Mouse (Mus musculus) heart, postnatal 14 days (tissue): Measurements from ENCODE around the gene Gm4881. TPM values are rescaled to one million over a fixed set of nuclear protein-coding genes. Genes with fewer than 3 reads are reported as not detected.
"Not testable (repeated sequence)": the region's sequence is repeated elsewhere in the genome, so short reads cannot be mapped to it uniquely, and the experiment has no call there.

Experiments
- DNase-seq, 2 experiments: peaks; one replicate each; pipeline ENCODE4 v3.0.0; 2021 to 2022
- intact Hi-C: fragments of 180-260 bp; cut with DNase I; formaldehyde crosslinking; loops from one replicate; pipeline ENCODE4 v1.15.1; 2025
- total RNA-seq, 2 experiments: library from RNA; stranded (reverse); gene quantifications; 2 replicates each; pipeline ENCODE4 v1.2.3; 2021

The Gm4881 gene
- total RNA-seq, 2 experiments from 2014 or later: not detected

- DNase-seq: no peak
- intact Hi-C loops: loop anchor here (5.0 to 10.0 kb wide), 2 partner anchors 70 to 323 kb away; partner anchors contain the start of genes Dedd2, Rabac1 and Zfp526
Observed at GRCm38 (mm10) chr7:24902264-24902629, 42.0 kb downstream of the Gm4881 start.

GRCm38 (mm10) chr7:24901842-24902241 lies 42.5 kb downstream of the Gm4881 start:
- intact Hi-C loops: loop anchor here (5.0 to 10.0 kb wide), 2 partner anchors 70 to 323 kb away; partner anchors contain the start of genes Dedd2, Rabac1 and Zfp526
- DNase-seq: no peak

- intact Hi-C loops: loop anchor here (5.0 to 10.0 kb wide), 2 partner anchors 71 to 324 kb away; partner anchors contain the start of genes Dedd2, Rabac1 and Zfp526
- no peak for DNase-seq
Observed at GRCm38 (mm10) chr7:24901114-24901513, 43.2 kb downstream of the Gm4881 start.

GRCm38 (mm10) chr7:24897959-24898358 lies 46.3 kb downstream of the Gm4881 start:
- intact Hi-C loops: no loop called here
- no peak for DNase-seq

- intact Hi-C loops: no loop called here
- DNase-seq: no peak
Observed at GRCm38 (mm10) chr7:24897224-24897623, 47.1 kb downstream of the Gm4881 start, which contains the start of gene Cd79a. Gene Cd79a, plus strand, starts transcription at chr7:24897381.

- intact Hi-C loops: no loop called here
- no peak for DNase-seq
Observed at GRCm38 (mm10) chr7:24896269-24896668, 48.0 kb downstream of the Gm4881 start.

- intact Hi-C loops: not testable (repeated sequence)
Observed at GRCm38 (mm10) chr7:24895749-24896148, 48.5 kb downstream of the Gm4881 start.

GRCm38 (mm10) chr7:24892125-24892583 lies 52.1 kb downstream of the Gm4881 start:
- no peak for DNase-seq
- intact Hi-C loops: no loop called here

More at GRCm38 (mm10) chr7:24895749-24896148, 48.5 kb downstream of the Gm4881 start:
- not testable (repeated sequence) for DNase-seq

GRCm38 (mm10) chr7:24891241-24892124 lies 52.8 kb downstream of the Gm4881 start:
- intact Hi-C loops: loop anchor here (2.0 kb wide), 2 partner anchors 13 to 73 kb away; no protein-coding TSS in a partner anchor
- DNase-seq: no peak

- peak; percentile 74 to 82 for DNase-seq
Observed at GRCm38 (mm10) chr7:24890281-24891216, 53.7 kb downstream of the Gm4881 start.

GRCm38 (mm10) chr7:24889431-24890220 lies 54.7 kb downstream of the Gm4881 start:
- intact Hi-C loops: loop anchor here (1.0 to 10.0 kb wide), 6 partner anchors 15 to 738 kb away; partner anchors contain the start of gene B3gnt8
- no peak for DNase-seq

More at GRCm38 (mm10) chr7:24890281-24891216, 53.7 kb downstream of the Gm4881 start:
- intact Hi-C loops: loop anchor here (1.0 to 2.0 kb wide), 3 partner anchors 14 to 74 kb away; no protein-coding TSS in a partner anchor

GRCm38 (mm10) chr7:24887096-24887495 lies 57.2 kb downstream of the Gm4881 start:
- intact Hi-C loops: loop anchor here (5.0 to 10.0 kb wide), 3 partner anchors 190 to 740 kb away; partner anchors contain the start of gene B3gnt8
- DNase-seq: no peak

GRCm38 (mm10) chr7:24886308-24886633 lies 58.0 kb downstream of the Gm4881 start:
- intact Hi-C loops: loop anchor here (5.0 to 10.0 kb wide), 3 partner anchors 191 to 741 kb away; partner anchors contain the start of gene B3gnt8
- DNase-seq: peak in 1 of 2 experiments; percentile 24

- DNase-seq: no peak
- intact Hi-C loops: loop anchor here (5.0 to 10.0 kb wide), 3 partner anchors 192 to 742 kb away; partner anchors contain the start of gene B3gnt8
Observed at GRCm38 (mm10) chr7:24885468-24886307, 58.6 kb downstream of the Gm4881 start.

- intact Hi-C loops: loop anchor here (5.0 to 10.0 kb wide), 3 partner anchors 193 to 743 kb away; partner anchors contain the start of gene B3gnt8
- DNase-seq: peak in 1 of 2 experiments; percentile 29
Observed at GRCm38 (mm10) chr7:24884693-24885291, 59.5 kb downstream of the Gm4881 start.

GRCm38 (mm10) chr7:24883896-24884692 lies 60.2 kb downstream of the Gm4881 start, which contains the start of gene Rps19:
Gene Rps19, plus strand, starts transcription at chr7:24884371.
- peak; percentile 98 to 99 for DNase-seq
- intact Hi-C loops: loop anchor here (10.0 kb wide), 1 partner anchor 331 kb away; no protein-coding TSS in a partner anchor
